Mouse (Mus musculus) layer of hippocampus, adult 9-10 months (tissue): ENCODE data around the gene Cfl1.
A peak's percentile ranks its signal among the peaks of the same experiment; 100 is the strongest.

Source experiments
- DNase-seq: peaks from one replicate; pipeline ENCODE4 v3.0.0; 2022; ENCODE audit warnings: low spot score

Gene Cfl1

GRCm38 (mm10) chr19:5490313-5490897 lies at the start of gene Cfl1:
Gene Cfl1, plus strand, starts transcription at chr19:5490455.
- peak; percentile 88 for DNase-seq

GRCm38 (mm10) chr19:5444371-5444908 lies 45.8 kb upstream of the Cfl1 start:
- DNase-seq = no peak

- no peak for DNase-seq
Observed at GRCm38 (mm10) chr19:5444954-5445353, 45.3 kb upstream of the Cfl1 start.

GRCm38 (mm10) chr19:5445747-5446146 lies 44.5 kb upstream of the Cfl1 start:
- DNase-seq = no peak

- no peak for DNase-seq
Observed at GRCm38 (mm10) chr19:5447515-5448353, 42.5 kb upstream of the Cfl1 start, which contains the start of gene Fosl1. Gene Fosl1, plus strand, starts transcription at chr19:5447547.

- DNase-seq = no peak
Observed at GRCm38 (mm10) chr19:5448354-5449150, 41.7 kb upstream of the Cfl1 start.

GRCm38 (mm10) chr19:5449673-5450072 lies 40.6 kb upstream of the Cfl1 start:
- no peak for DNase-seq

- DNase-seq = no peak
Observed at GRCm38 (mm10) chr19:5451766-5452165, 38.5 kb upstream of the Cfl1 start.

GRCm38 (mm10) chr19:5455037-5455436 lies 35.2 kb upstream of the Cfl1 start:
- DNase-seq = no peak

- no peak for DNase-seq
Observed at GRCm38 (mm10) chr19:5455568-5455967, 34.7 kb upstream of the Cfl1 start.

GRCm38 (mm10) chr19:5456241-5456921 lies 33.9 kb upstream of the Cfl1 start:
- no peak for DNase-seq

GRCm38 (mm10) chr19:5456922-5457745 lies 33.1 kb upstream of the Cfl1 start:
- peak; percentile 88 for DNase-seq

GRCm38 (mm10) chr19:5457746-5458442 lies 32.4 kb upstream of the Cfl1 start, which contains the start of gene Ccdc85b:
Gene Ccdc85b, minus strand, starts transcription at chr19:5457894.
- no peak for DNase-seq

- DNase-seq = no peak
Observed at GRCm38 (mm10) chr19:5459019-5459418, 31.2 kb upstream of the Cfl1 start.

GRCm38 (mm10) chr19:5459896-5460295 lies 30.4 kb upstream of the Cfl1 start:
- DNase-seq = no peak

GRCm38 (mm10) chr19:5460465-5460911 lies 29.8 kb upstream of the Cfl1 start, which contains the start of gene Fibp:
Gene Fibp, plus strand, starts transcription at chr19:5460615.
- peak; percentile 73 for DNase-seq

GRCm38 (mm10) chr19:5461411-5461810 lies 28.8 kb upstream of the Cfl1 start:
- no peak for DNase-seq

- DNase-seq = no peak
Observed at GRCm38 (mm10) chr19:5463212-5463611, 27.0 kb upstream of the Cfl1 start.

GRCm38 (mm10) chr19:5463791-5464562 lies 26.3 kb upstream of the Cfl1 start:
- DNase-seq = no peak
